Mouse (Mus musculus) thymus, postnatal 4 days (tissue): ENCODE measurements around the gene Tap1.
"Not testable (repeated sequence)": the region's sequence is repeated elsewhere in the genome, so short reads cannot be mapped to it uniquely, and the experiment has no call there.

Source experiments
- DNase-seq: peaks from one replicate; pipeline ENCODE4 v3.0.0; 2021

The Tap1 gene

GRCm38 (mm10) chr17:34187261-34187916 lies at the start of gene Tap1, which contains the start of gene Psmb9:
Gene Tap1 (plus strand): TSS chr17:34187553.
Gene Psmb9 (minus strand): TSS chr17:34187764.
- DNase-seq: peak; percentile 100

DNA sequence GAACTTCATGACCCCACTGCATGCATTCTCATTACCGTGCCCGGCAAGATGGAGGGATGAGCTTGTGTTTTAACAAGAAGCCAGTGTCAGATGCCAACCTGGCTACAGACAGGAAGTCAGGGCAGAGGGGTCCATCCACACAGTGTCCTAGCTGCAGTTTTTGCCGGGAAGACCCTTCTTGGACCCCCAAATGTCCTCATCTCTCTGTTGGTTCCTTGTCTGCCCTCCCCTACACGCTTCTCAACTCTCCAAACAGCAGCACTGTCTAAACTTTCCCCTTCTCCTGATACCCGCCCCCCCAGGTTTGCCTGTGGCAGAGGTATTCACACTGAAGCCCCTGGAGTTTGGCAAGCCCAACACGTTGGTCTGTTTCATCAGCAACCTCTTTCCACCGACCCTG lies 49.8 kb upstream of the Tap1 start:
- DNase-seq: no peak

DNA sequence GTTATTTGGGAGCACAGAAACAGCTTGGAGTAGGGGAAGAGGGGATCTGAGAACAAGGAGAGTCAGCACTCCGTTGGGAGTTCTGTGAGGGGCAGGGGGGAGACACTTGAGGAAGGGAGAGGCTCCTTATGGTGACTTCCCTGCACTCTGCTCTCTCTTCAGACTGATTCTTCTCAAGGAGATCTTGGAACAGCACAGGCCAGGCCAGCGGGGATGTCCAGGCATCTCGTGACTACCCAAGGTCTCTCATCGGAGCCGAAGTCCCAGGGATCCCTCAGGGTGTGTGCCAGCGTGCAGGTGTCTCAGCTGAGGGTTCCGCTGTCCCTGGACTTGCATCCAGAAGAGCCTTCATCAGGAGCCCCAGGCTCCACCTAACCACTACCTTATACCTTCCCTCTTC lies 48.7 kb upstream of the Tap1 start:
- no peak for DNase-seq

GRCm38 (mm10) chr17:34139416-34139815 lies 47.9 kb upstream of the Tap1 start:
- no peak for DNase-seq

DNA sequence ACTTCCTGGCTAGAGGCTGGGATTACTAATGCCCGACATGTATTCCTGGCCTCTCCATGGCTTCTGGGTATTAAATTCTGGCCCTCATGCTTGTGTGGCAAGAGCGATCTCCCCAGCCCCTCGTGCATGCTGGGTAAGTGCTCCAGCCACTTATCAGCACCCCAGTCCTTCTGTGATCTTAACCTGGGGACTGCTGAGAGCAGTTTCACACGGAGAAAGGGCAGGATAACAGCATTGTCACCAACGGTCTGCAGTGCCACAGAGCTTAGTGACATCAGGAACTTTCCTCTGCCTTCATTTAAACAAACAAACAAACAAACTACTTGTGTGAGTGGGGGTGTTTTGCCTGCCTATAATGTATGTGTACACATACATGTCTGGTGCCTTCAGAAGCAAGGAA lies 47.1 kb upstream of the Tap1 start:
- no peak for DNase-seq

DNA sequence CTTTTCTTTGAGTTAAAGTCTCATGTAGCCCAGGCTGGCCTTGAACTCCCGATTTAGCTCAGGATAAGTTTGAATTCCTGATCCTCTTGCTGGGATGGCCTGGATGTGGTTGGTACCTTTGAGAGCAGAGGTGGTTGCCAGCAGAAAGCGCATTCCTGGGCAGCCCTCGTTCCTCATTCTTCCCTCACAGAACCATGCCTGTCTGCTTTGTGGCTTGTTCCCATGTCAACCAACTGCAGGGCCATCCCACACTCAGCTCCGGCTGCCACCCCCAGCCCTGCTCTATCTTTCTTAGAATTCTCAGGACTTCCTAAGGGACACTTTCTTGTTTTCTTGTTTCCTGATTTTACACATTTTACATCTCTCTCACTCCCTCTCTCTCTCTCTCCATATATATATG lies 45.9 kb upstream of the Tap1 start:
- no peak for DNase-seq

GRCm38 (mm10) chr17:34142456-34143010 lies 44.8 kb upstream of the Tap1 start:
- no peak for DNase-seq

DNA sequence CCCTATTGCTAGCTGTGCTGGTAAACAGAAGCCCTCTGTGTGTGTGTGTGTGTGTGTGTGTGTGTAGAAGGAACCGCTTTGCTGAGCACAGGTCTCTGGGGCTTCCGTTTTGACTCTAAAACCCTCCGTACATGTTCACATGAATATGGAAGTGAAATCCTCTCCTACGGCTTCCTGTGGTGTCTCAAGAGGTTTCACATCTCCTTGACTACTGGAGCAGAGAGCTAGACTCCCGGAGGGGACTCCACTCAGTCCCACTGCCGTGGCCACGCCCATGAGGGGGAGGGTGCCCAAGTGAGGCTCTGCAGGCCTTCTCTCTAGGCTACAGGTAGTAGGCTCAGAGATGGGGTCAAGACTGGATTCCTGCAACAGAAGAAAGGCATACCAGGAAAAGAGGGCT lies 44.3 kb upstream of the Tap1 start, which contains the start of gene H2-DMb2:
H2-DMb2 (plus strand) TSS at position 275 of the 400 bp plus-strand sequence.
- DNase-seq: peak; percentile 90

GRCm38 (mm10) chr17:34143461-34143860 lies 43.9 kb upstream of the Tap1 start:
- DNase-seq: no peak

DNA sequence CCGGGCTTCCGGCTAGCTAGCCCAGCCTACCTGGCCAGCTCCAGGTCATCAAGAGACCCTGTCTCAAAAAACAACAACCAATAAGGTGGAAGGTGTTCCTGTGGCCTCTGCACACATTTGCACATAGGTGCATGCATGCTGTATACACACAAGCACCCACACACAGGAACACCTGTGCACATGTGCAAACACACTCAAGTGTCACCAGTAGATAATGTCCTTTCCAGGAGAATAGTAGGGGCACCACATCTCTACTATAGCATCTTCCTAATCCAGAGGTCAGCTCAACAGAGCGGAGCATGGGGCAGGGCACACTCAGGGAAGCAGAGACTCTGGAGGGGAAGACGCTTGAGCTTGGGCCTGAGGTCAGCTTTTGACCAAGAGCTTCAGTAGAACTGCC lies 43.1 kb upstream of the Tap1 start:
- DNase-seq: not testable (repeated sequence)

GRCm38 (mm10) chr17:34144960-34145371 lies 42.4 kb upstream of the Tap1 start:
- no peak for DNase-seq

DNA sequence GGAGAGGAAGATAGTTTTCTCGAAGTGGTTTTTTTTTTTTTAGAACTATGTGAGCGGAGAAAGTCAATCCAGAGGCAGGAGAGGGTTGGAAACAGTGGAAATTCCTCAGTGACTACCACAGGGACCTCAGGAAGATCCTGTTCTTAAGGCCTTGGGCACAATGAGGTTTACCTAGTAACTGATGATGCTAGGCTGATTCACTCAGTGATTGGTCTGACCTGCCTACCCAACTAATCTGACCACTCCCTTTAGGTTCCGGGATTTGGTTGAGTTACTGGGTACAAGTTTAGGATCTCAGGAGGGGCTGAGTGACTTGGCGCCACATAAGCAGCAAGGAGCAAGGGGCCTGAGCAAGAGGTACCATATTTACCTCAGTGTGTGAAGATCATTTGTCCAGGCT lies 34.4 kb upstream of the Tap1 start, which contains the start of gene H2-DMb1:
H2-DMb1 (plus strand) TSS at position 150 of the 400 bp plus-strand sequence.
- no peak for DNase-seq

GRCm38 (mm10) chr17:34155534-34155933 lies 31.8 kb upstream of the Tap1 start:
- DNase-seq: no peak

- peak; percentile 76 for DNase-seq
Observed at GRCm38 (mm10) chr17:34164202-34164895, 23.0 kb upstream of the Tap1 start.

DNA sequence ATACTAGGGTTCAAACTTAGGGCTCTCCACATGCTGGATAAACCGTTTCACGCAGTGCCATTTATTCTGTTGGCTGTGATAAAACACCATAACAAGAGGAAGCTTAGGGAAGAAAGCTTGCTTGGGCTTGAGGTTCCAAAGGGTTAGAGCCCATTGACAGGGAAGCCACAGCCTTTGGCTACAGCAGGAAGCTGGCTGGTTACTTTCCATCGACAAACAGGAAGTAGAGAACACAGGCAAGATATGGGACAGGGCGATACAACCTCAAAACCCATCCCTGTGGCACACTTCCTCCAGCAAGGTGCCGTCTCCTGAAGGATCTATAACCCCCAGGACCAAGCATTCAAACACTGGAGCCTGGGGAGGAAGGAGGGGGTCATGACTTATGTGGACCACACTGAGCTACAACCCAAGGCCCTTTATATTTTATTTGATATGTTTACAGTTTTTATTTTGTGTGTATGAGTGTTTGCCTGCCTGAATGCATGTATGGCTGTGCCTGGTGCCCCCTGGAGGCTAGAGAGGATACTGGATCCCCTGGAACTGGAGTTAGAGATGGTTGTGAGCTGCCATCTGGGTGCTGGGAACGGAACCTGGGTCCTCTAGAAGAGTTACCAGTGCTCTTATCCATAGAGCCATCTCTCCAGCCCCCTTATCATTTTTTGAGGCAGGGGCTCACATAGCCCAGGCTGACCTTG lies 22.2 kb upstream of the Tap1 start:
- peak; percentile 66 for DNase-seq

- DNase-seq: peak; percentile 60
Observed at GRCm38 (mm10) chr17:34169279-34169678, 18.1 kb upstream of the Tap1 start.

DNA sequence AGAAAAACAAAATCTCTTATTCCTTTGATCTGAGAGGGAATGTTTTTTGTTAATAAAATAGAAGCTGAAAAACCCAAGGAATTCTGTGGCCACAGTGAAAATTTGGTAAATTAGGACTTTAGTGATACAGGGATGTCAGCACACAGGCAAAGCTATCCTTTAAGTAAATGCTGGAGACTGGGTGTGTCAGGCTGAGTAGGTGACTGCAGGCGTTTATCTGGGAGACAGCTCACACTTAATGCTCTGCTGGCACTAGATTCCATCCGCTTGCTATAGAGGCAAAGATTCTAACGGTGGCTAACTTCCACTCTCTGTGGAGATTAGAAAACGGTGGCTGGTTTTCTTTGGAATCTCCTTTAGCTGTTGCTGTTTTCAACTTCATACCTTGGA lies 16.9 kb upstream of the Tap1 start:
- DNase-seq: no peak

GRCm38 (mm10) chr17:34170877-34171498 lies 16.4 kb upstream of the Tap1 start:
- peak; percentile 89 for DNase-seq

- peak; percentile 63 for DNase-seq
Observed at GRCm38 (mm10) chr17:34172528-34172927, 14.8 kb upstream of the Tap1 start.

DNA sequence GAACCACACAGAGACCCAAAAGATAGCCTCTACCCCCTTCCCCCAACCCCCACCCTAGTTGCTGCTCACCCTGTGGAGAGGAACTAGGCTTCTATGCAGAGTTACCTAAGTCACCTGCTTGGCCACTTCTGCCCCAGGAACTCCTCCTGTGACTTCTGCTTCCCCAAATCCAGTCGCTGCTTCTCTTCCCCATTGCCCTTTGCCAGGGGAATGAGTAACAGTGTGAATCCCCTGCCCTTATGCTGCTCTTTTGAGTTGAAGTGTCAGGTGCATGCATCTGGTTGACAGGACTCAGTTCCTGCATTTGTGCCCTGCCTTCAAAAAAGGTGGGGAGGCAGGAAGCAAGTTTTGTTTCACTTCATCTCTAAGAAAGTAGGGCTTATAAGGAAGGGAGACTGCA lies 13.3 kb upstream of the Tap1 start:
- no peak for DNase-seq

DNA sequence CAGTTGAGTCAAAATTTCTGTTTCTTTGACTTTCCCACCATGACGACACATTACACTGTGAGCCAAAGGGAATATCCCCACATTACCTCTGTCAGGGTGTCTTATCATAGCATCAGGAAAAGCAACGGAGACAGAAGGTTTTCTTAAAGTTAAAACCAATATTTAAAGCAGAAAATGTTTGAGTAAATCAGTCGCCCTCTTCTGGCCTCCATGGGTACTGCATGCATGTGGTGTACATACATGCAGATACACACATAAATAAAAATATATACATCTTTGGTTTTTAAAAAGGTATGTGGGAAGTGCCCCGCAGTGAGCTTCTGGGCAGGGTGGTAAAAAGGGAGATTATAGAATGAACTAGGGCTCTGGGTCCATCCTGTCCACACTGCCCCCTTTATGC lies 10.2 kb upstream of the Tap1 start:
- DNase-seq: peak; percentile 52

DNA sequence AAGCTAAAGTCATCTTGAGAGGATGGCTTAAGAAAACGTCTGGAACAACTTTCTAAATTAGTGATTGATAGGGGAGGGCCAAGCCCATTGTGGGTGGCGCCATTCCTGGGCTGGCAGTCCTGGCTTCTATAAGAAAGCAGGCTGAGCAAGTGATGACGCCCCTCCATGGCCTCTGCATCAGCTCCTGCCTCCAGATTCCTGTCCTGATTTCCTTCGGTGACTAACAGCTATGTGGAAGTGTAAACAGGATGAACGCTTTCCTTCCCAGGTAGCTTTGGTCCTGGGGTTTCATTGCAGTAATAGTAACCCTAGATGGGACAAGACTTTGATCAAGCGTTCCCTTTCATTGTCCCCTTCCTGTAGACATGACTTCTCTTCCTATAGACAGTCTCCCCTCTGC lies 8.3 kb upstream of the Tap1 start:
- no peak for DNase-seq
